Mouse (Mus musculus): ENCODE results near the gene Sart3.
"Not testable (repeated sequence)": the region's sequence is repeated elsewhere in the genome, so short reads cannot be mapped to it uniquely, and the experiment has no call there.

The Sart3 gene

DNA sequence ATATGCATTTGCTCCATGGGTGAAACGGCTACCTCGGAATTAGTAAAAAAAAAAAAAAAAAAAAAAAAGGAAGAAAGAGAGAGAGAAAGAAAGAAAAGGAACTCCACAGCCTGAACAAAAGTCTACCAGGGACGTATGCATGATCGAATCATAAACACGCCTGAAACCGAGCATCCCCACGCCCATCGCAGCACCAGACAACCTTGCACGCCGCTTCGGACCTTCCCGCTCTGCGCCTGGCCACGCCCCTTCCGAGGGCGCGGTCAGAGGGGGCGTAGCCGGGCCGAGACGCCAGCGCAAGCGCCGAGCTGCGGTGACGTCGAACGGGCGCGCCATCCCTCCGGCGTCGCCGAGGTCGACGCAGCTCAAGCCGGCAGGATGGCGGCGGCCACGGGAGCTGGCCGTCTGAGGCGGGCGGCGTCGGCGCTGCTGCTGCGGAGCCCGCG is at the start of gene Sart3, which contains the start of gene Iscu:
Gene Sart3, minus strand, starts transcription at position 61 of the 446 bp plus-strand sequence.
Gene Iscu, plus strand, starts transcription at position 299 of the 446 bp plus-strand sequence.
- DNase-seq (ENCODE audit: low spot score) = peak; percentile 96

DNA sequence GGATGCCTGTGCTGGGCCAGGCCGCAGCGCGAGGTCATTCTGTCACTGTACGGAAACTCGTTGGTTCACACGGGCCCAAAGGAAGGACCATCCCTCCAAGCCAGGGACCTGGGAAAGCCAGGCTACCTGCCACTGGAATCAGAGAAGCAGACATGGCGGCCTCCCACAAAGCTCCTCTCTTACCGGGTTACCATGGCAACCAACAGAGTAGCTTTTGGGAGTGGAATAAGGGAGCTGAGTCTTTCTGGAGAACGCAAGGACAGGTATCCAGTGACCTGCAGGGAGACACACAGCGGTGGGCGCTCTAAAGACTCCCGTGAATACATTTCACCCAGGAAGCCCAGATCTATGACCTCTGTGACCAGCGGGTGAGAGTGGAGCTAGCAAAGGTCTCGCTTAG is 46.3 kb upstream of the Sart3 start:
- DNase-seq (ENCODE audit: low spot score) = no peak

GRCm38 (mm10) chr5:113815638-113816152 is 43.4 kb upstream of the Sart3 start:
- peak; percentile 79 for DNase-seq (ENCODE audit: low spot score)

DNA sequence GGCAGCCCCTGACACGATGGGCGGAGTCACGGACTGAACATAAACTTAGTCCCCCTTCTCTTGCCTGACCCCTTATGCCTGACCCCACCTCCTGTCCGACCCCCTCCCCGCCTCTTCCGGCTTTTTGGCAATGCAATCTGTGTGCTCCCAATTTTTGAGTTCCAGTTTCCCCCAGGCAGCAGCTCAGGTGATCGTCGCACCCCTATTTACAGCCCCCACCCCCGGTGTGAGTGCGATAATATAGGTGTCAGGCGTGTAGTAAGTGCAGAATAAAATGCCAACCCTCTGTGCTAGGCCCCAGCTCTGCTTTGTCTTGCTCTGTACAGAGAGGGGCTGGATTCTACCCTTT is 42.7 kb upstream of the Sart3 start:
- DNase-seq (ENCODE audit: low spot score) = no peak

GRCm38 (mm10) chr5:113814111-113815040 is 42.1 kb upstream of the Sart3 start:
- DNase-seq (ENCODE audit: low spot score) = no peak

GRCm38 (mm10) chr5:113813608-113814007 is 41.3 kb upstream of the Sart3 start:
- DNase-seq (ENCODE audit: low spot score) = no peak

DNA sequence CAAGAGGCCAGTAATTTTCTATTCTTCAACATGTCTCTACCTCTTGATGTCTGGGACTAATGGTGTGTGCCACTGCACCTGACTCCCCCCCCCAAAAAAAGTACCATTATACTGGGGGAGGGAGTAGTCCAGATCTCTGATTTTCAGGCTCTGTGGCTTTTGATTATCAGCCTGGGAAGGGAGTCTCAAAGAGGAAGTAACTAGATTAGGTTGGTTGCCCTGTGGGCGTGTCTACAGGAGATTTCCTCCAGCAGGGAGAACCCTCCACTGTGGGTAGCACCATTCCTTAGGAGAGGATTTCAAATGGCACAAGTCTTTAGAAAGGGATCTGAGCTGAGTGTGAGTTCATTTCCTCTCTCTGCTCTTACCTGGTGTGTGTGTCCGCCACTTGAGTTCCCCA is 40.3 kb upstream of the Sart3 start:
- DNase-seq (ENCODE audit: low spot score) = no peak

DNA sequence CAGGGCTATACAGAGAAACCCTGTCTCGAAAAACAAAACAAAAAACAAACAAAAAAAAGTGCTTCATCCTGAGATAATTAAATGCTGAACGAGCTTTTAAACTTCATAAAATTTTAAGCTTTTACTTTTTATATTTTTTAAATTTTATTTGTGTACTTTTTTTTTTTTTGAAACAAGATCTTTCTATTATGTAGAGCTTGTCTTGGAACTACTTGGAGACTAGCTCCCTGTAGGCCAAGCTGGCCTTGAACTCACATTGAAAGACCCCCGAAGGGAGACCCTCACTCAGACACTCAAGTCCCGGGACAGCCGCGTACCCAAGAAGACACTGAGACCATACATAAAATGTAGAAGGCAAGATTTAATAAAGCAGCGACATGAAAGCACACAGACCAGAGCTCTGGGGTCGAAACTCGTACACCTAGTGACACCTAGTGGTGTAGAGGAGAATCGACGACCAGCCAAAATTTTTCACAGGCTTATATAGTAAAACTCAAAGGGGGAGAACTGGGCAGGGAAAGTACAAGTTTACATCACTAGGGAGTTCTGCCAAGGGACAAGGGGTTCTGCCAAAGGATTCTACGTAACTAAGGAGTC is 39.6 kb upstream of the Sart3 start:
- DNase-seq (ENCODE audit: low spot score) = not testable (repeated sequence)

GRCm38 (mm10) chr5:113810111-113810510 is 37.8 kb upstream of the Sart3 start:
- DNase-seq (ENCODE audit: low spot score) = no peak

DNA sequence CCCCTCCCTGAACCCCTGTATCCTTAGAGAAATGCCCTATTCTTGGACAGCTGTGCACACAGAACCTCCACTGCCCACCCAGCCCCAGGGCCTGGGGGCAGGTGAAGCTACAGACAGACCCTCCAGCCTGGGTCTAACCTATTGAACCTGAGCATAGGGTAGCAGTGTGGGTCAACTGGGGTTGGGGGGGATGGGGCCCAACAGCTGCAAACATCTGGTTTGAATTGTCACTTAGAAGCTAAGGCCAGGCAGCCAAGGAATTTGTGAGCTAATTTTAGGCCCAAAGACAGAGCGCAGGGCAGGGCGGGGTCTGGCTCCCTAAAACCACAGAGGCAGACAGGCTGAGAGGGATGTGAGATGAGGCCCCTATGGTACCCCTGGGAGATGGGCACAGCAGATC is 35.9 kb upstream of the Sart3 start:
- DNase-seq (ENCODE audit: low spot score) = no peak

- DNase-seq (ENCODE audit: low spot score) = no peak
Measured at GRCm38 (mm10) chr5:113807712-113808111, 35.4 kb upstream of the Sart3 start.

DNA sequence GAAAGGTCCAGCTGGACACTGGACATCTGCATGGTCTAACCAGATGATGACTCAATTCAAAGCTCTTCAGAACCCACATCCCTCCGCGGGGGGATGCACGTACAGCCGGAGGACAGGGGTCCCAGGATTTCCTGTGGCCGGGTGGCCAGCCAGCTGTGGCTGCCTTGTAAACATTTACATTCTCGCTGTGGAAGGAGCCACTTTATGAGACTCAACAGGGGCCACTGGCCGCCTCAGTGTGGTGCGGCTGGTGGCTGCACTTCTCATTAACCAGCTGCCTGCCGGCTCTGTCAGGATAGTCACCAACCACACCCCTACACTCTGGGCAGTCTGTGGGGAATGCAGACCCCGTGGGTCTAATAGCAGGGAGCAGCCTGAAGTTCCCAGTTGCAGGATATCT is 34.1 kb upstream of the Sart3 start:
- DNase-seq (ENCODE audit: low spot score) = no peak

DNA sequence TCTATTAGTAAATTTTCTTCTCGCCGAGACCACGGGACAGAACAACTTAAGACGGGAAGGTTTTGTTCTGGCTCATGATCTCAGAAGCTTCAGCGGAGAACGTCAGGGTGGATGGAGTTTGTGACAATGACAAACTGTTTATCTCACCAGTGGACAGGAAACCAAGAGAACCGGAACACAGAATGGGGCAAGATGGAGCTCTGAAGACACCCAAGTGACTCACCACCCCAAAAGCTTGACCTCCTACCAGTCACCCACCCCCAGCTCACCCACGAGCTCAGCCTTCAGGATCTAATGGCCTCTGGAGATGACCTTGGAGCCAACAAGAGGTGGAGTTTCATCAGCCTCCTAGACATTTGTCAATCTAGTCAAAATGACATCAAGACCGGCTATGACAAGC is 33.0 kb upstream of the Sart3 start:
- no peak for DNase-seq (ENCODE audit: low spot score)

GRCm38 (mm10) chr5:113804395-113804966 is 32.2 kb upstream of the Sart3 start:
- DNase-seq (ENCODE audit: low spot score) = no peak

- peak; percentile 62 for DNase-seq (ENCODE audit: low spot score)
Measured at GRCm38 (mm10) chr5:113800280-113800679, 28.0 kb upstream of the Sart3 start, which contains the start of gene Tmem119. TSS of gene Tmem119 (minus strand) at chr5:113800516.

DNA sequence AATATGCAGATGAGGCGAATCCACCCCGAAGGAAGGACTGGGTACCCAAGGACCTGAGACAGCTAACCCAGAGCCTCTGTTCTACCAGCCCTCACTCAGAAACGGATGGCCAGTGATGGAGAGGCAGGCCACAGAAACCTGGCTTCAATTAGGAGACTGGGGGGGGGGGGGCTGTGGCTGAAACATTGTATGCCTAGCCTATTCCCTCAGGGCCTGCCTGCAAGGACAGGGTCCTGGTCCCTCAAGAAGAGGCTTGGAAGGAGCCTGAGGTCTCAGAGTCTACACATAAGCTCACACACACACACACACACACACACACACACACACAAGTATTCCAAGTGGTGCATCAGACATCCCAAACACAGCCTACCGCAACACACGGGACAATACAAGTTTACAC is 27.4 kb upstream of the Sart3 start:
- no peak for DNase-seq (ENCODE audit: low spot score)

DNA sequence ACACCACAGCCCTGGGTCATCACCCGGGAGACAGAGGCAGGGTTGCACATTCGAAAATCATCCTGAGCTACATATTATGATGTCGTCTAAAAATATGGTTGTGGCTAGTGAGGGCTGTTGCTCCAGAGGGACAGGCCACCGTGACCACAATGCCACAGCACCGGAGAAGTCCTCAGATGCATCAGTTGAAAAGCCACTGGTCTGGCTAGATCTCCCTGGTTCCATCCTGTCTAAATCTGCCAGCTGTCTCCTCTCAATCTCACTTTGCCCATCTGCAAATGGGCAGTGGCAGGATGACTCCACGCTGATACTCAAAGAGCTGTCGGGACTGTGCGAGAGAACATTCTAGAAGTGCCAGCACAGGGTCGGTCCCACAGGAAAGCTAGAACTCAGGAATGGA is 26.2 kb upstream of the Sart3 start:
- no peak for DNase-seq (ENCODE audit: low spot score)

DNA sequence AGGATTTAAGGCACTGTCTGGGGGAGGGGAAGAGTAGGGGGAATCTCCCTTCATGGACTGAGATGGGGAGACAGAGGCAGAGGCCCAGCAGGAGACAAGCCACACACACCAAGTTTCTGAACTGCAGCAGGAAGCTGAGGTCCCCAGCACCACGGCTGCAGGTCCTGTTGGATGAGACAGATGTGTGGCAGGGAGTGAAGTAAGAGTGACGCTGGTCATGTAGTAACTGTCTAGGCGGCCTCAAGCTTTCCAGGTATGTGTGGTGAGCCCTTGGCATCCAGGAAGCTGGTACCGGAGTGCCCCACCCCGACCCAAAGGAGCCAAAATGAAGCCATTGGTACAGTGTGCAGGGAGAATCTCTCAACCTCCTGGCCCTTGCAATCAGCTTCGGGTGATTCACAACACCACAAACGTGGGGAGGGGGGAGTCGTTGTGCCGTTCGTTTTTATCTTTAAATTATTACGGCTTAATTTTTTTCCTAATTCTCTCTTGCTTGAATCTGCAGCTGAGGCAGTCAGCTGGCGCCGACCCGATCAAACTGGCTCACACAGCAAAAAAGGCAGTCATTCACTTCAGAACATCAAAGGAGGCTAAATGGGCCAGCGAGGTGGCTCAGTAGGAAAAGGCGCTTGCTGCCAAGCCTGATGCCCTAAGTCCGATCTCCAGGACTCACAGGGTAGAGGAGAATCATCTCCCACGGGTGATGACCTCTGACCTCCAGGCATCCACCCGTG is 25.0 kb upstream of the Sart3 start:
- no peak for DNase-seq (ENCODE audit: low spot score)

GRCm38 (mm10) chr5:113796401-113797148 is 24.3 kb upstream of the Sart3 start:
- DNase-seq (ENCODE audit: low spot score) = no peak

GRCm38 (mm10) chr5:113791197-113792095 is 19.1 kb upstream of the Sart3 start:
- no peak for DNase-seq (ENCODE audit: low spot score)
